In genomic region chr13:110568482-110569179, GRCm38 (mm10) we compare ENCODE assay signal across 16 mouse cellular contexts.
A peak's percentile ranks its signal among the peaks of the same experiment; 100 is the strongest.
DNase-seq lines count a peak whose midpoint lies in the region; ATAC-seq and TF ChIP-seq lines count a peak whose summit lies in the region.
"Had no signal": no experiment of that assay in that cellular context is flagged by ENCODE, and none has a peak within 500 bp of the region (broad histone marks: within the 10 kb centered on the region; RNA-seq: fewer than 3 reads in every experiment).

No protein-coding gene starts in this region.

- H3K4me1 ChIP-seq in liver, adult 2 months (ENCODE audit: control insufficient read depth, insufficient read depth, low read length): no peaks in the 10 kb centered on the region; the same call in 1 of the 2 replicates
- peaks cover 10% of the 10 kb centered on the region for H3K4me1 ChIP-seq in brown adipose tissue, adult 24 weeks (ENCODE audit: control insufficient read depth, insufficient read depth, insufficient read length, low read length)
- H3K4me1 ChIP-seq in hindbrain, postnatal 0 days (ENCODE audit: insufficient read depth, low read length): no peaks in the 10 kb centered on the region

- 0 out of 2 replicates have a peak overlapping the region, but pooled peaks have one; percentile 40 for H3K27ac ChIP-seq in liver, adult 2 months (replicated peaks; ENCODE audit: insufficient read depth, low read depth, low read length)
- H3K27ac ChIP-seq in brown adipose tissue, adult 24 weeks (replicated peaks; ENCODE audit: low read depth, low read length): peak overlapping the region; percentile 64
- peak overlapping the region; percentile 81 for H3K27ac ChIP-seq in macrophage
- H3K27ac ChIP-seq in hindbrain, postnatal 0 days: no peak overlapping the region
- H3K27ac ChIP-seq: intestine, embryonic 15.5 days; kidney, postnatal 0 days; neural tube, embryonic 13.5 days had no signal

- H3K36me3 ChIP-seq in liver, adult 2 months (ENCODE audit: control insufficient read depth, insufficient read depth, low read length): no peaks in the 10 kb centered on the region
- no peaks in the 10 kb centered on the region for H3K36me3 ChIP-seq in macrophage (ENCODE audit: inconsistent target)
- no peaks in the 10 kb centered on the region for H3K36me3 ChIP-seq in hindbrain, postnatal 0 days (ENCODE audit: insufficient read depth, low read length)
- H3K36me3 ChIP-seq: intestine, embryonic 15.5 days; neural tube, embryonic 13.5 days had no signal

- H3K27me3 ChIP-seq in liver, adult 2 months (ENCODE audit: control insufficient read depth, insufficient read depth, low read length): no peaks in the 10 kb centered on the region
- H3K27me3 ChIP-seq in hindbrain, postnatal 0 days (ENCODE audit: insufficient read depth, low read length): no peaks in the 10 kb centered on the region
- H3K27me3 ChIP-seq: intestine, embryonic 15.5 days; neural tube, embryonic 13.5 days had no signal

- H3K4me3 ChIP-seq in liver, adult 2 months (ENCODE audit: insufficient read depth, low read depth, low read length): no peak overlapping the region
- H3K4me3 ChIP-seq in brown adipose tissue, adult 24 weeks (ENCODE audit: insufficient read depth, low read depth, low read length): no peak overlapping the region
- no peak overlapping the region for H3K4me3 ChIP-seq in macrophage (ENCODE audit: inconsistent target)
- no peak overlapping the region for H3K4me3 ChIP-seq in hindbrain, postnatal 0 days (ENCODE audit: low read length)
- H3K4me3 ChIP-seq: intestine, embryonic 15.5 days; neural tube, embryonic 13.5 days had no signal

- H3K9ac ChIP-seq in liver, adult 2 months (ENCODE audit: low read depth, low read length): no peak overlapping the region
- no peak overlapping the region for H3K9ac ChIP-seq in hindbrain, postnatal 0 days (replicated peaks; ENCODE audit: low read length)
- H3K9ac ChIP-seq: intestine, embryonic 15.5 days; lung, embryonic 14.5 days; neural tube, embryonic 13.5 days had no signal

- H3K79me2 ChIP-seq in liver, adult 2 months (ENCODE audit: control insufficient read depth, insufficient read depth, low read length): no peaks in the 10 kb centered on the region
- H3K79me2 ChIP-seq in macrophage (ENCODE audit: inconsistent target): no peaks in the 10 kb centered on the region

- 74% methylated on average over 8 of the region's 8 CpGs for WGBS in liver, adult 2 months
- WGBS in macrophage (ENCODE audit: missing documents): 42% methylated on average over 8 of the region's 8 CpGs
- 85% methylated on average over 8 of the region's 8 CpGs for WGBS in hindbrain, postnatal 0 days

- TF ChIP-seq CTCF in liver, adult 2 months (IDR thresholded peaks at IDR 0.05; ENCODE audit: low read depth, low read length): no peak
- TF ChIP-seq CTCF in hindbrain, postnatal 0 days (IDR thresholded peaks at IDR 0.05; ENCODE audit: low read depth): no peak

- TF ChIP-seq POLR2A in liver, adult 2 months (IDR thresholded peaks at IDR 0.05; ENCODE audit: extremely low read depth, insufficient read depth, low read length): no peak

- DNase-seq in liver, adult 2 months (ENCODE audit: extremely low read depth, low read depth, low spot score): peak; percentile 43
- DNase-seq in liver: no peak
- peak; percentile 62 to 68 for DNase-seq in B cell, adult 2 months
- DNase-seq in frontal cortex, postnatal 14 days (ENCODE audit: low spot score in 2 of 2): no peak
- DNase-seq in hindbrain, postnatal 0 days (ENCODE audit: low spot score): no peak
- DNase-seq: cerebellum, adult 2 months; heart, postnatal 36 days; lung, embryonic 14.5 days; right cerebral cortex, adult 18-20 months had no signal

- no peak overlapping the region for H3K4me2 ChIP-seq in hindbrain, postnatal 0 days (ENCODE audit: low read depth, low read length)
- H3K4me2 ChIP-seq: intestine, embryonic 15.5 days; lung, embryonic 14.5 days; neural tube, embryonic 13.5 days had no signal

- no peaks in the 10 kb centered on the region for H3K9me3 ChIP-seq in hindbrain, postnatal 0 days (ENCODE audit: low read length)
- H3K9me3 ChIP-seq: intestine, embryonic 15.5 days; neural tube, embryonic 13.5 days had no signal

- ATAC-seq in hindbrain, postnatal 0 days: no peak
- ATAC-seq: CD4-positive, CD25-positive, alpha-beta regulatory T cell, adult 4 months; intestine, embryonic 15.5 days; midbrain, embryonic 16.5 days had no signal

Comparison
In these comparisons a context has a peak if more than half of its experiments do, and no peak if none do; other contexts are left out.
1. DNase-seq: peak in liver, adult 2 months (single experiment) and B cell, adult 2 months (2 of 2); none in liver (single experiment), frontal cortex, postnatal 14 days (0 of 2) and hindbrain, postnatal 0 days (single experiment).